Mouse (Mus musculus): ENCODE measurements around the gene Cfap161. TPM values are rescaled to one million over a fixed set of nuclear protein-coding genes. Genes with fewer than 3 reads are reported as not detected.

Cfap161 gene
- polyA plus RNA-seq (2015; fragmentation: Nextera tagmentation; extraction: Ambion mirVana): 0.32 TPM in 1 of 2 replicates, not detected in the other

DNA sequence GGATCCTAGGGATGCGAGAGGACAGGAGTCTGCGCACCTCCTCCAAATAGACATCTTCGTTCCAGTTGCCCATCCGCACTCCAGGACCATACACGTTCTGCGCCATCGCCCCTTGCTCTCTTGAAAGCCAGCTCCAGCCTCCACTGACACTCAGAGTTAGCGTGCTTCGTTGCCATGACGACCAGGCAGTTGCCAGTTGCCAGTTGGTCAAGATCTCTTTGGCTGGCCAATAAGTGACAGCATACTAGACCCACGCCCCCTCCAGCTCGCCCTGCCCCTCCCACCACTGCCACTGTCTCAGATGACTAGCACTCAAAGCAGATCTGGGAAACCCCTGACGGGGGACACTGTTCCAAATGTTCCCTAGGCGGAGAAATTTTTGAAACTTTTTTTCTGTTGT is at the start of gene Cfap161:
Gene Cfap161, minus strand, starts transcription at position 176 of the 400 bp plus-strand sequence.
- peaks cover 5% of the 10 kb centered on the region; the same call in 1 of the 2 replicates for H3K4me1 ChIP-seq
- no peak within 1 kb of the TSS for H3K4me3 ChIP-seq (replicated peaks)
- WGBS: 14% methylated on average over 14 of the region's 14 CpGs
- no peak within 1 kb of the TSS for H3K27ac ChIP-seq
- H3K9ac ChIP-seq: no peak within 1 kb of the TSS
- no peaks in the 10 kb centered on the region for H3K36me3 ChIP-seq
- ATAC-seq (ENCODE audit: insufficient read depth, low FRiP score, low read depth): peak; percentile 81
- H3K9me3 ChIP-seq: no peaks in the 10 kb centered on the region
- no peaks in the 10 kb centered on the region for H3K27me3 ChIP-seq (replicated peaks)
- no peak within 1 kb of the TSS for H3K4me2 ChIP-seq

- Histone ChIP-seq H3K36me3 (no peaks in the 10 kb centered on the region), H3K4me2 (no peak overlapping the region), H3K4me3 (replicated peaks) (no peak overlapping the region), H3K27ac (peak overlapping the region; percentile 26; the same call in 1 of the 2 replicates), H3K9me3 (no peaks in the 10 kb centered on the region), H3K27me3 (replicated peaks) (no peaks in the 10 kb centered on the region), H3K9ac (no peak overlapping the region), H3K4me1 (peaks cover 3% of the 10 kb centered on the region; the same call in 1 of the 2 replicates)
- WGBS: 49% methylated on average over 6 of the region's 6 CpGs
- no peak for ATAC-seq (ENCODE audit: insufficient read depth, low FRiP score, low read depth)
Observed at GRCm38 (mm10) chr7:83842486-83843259, 48.0 kb upstream of the Cfap161 start.

DNA sequence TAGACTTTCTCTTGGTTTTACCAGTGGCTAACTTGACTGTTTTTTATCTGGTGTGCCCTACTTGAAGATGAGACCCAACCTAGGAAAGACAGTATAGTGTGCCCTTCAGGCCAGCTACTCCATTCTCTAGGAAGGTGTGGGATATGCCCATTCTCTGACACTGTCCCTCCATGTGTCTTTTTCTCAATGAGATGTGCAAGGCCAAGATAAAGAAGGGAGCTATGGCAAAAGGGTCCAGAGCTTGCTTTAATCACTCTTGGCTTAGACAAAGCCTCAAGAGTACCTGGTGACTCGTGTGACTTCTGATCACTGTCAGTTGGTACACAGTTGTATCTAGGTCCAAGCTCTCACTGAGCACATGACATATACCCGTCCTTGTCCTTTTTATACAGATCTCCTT is 45.4 kb upstream of the Cfap161 start:
- no peaks in the 10 kb centered on the region for H3K4me1 ChIP-seq
- H3K9ac ChIP-seq: no peak overlapping the region
- no peak for ATAC-seq (ENCODE audit: insufficient read depth, low FRiP score, low read depth)
- H3K27ac ChIP-seq: no peak overlapping the region
- H3K9me3 ChIP-seq: no peaks in the 10 kb centered on the region
- no peaks in the 10 kb centered on the region for H3K27me3 ChIP-seq (replicated peaks)
- H3K4me3 ChIP-seq (replicated peaks): no peak overlapping the region
- WGBS: 77% methylated on average over 2 of the region's 2 CpGs
- no peaks in the 10 kb centered on the region for H3K36me3 ChIP-seq
- no peak overlapping the region for H3K4me2 ChIP-seq

DNA sequence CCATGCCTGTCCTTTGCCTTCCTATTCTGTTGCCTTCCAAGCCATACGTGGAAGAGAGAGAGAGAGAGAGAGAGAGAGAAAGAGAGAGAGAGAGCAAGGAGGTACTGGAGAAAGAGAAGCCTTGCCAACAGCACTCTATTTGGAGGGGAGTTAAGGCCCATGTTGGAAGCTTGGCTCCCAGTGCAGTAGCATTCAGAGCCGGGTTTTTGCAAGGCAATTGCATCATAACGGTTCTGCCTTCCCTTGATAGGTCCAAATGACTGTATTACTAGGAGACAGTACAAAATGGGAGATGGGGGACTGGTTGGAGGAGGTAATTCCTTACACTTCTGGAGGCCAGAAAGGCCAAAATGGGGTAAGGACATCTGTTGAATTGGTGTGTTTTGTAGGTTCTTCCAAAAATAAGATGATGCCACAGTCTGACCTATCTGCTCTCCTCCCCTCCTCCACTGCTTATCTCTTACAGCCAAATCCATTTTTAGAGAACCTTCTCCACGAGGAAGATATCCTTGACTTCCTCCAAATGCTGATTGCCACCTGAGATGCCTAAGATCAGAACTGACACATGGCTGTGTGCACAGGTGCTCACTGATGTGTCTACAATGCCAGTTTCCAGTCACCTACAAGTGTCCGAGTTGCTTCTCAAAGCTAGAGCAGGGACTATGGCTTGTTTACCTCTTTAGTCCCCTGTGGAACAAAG is 44.0 kb upstream of the Cfap161 start:
- Histone ChIP-seq H3K27me3 (replicated peaks) (no peaks in the 10 kb centered on the region), H3K36me3 (no peaks in the 10 kb centered on the region), H3K9ac (no peak overlapping the region), H3K4me3 (replicated peaks) (no peak overlapping the region), H3K4me1 (no peaks in the 10 kb centered on the region), H3K4me2 (no peak overlapping the region), H3K27ac (no peak overlapping the region), H3K9me3 (no peaks in the 10 kb centered on the region)
- 69% methylated on average over 5 of the region's 5 CpGs for WGBS
- no peak for ATAC-seq (ENCODE audit: insufficient read depth, low FRiP score, low read depth)

GRCm38 (mm10) chr7:83829355-83829754 is 34.7 kb upstream of the Cfap161 start:
- no peak overlapping the region for H3K4me2 ChIP-seq
- H3K9me3 ChIP-seq: no peaks in the 10 kb centered on the region
- no peak for ATAC-seq (ENCODE audit: insufficient read depth, low FRiP score, low read depth)
- H3K9ac ChIP-seq: no peak overlapping the region
- H3K4me3 ChIP-seq (replicated peaks): no peak overlapping the region
- H3K36me3 ChIP-seq: no peaks in the 10 kb centered on the region
- no peaks in the 10 kb centered on the region for H3K4me1 ChIP-seq
- 83% methylated on average over 7 of the region's 7 CpGs for WGBS
- no peak overlapping the region for H3K27ac ChIP-seq
- H3K27me3 ChIP-seq (replicated peaks): no peaks in the 10 kb centered on the region

DNA sequence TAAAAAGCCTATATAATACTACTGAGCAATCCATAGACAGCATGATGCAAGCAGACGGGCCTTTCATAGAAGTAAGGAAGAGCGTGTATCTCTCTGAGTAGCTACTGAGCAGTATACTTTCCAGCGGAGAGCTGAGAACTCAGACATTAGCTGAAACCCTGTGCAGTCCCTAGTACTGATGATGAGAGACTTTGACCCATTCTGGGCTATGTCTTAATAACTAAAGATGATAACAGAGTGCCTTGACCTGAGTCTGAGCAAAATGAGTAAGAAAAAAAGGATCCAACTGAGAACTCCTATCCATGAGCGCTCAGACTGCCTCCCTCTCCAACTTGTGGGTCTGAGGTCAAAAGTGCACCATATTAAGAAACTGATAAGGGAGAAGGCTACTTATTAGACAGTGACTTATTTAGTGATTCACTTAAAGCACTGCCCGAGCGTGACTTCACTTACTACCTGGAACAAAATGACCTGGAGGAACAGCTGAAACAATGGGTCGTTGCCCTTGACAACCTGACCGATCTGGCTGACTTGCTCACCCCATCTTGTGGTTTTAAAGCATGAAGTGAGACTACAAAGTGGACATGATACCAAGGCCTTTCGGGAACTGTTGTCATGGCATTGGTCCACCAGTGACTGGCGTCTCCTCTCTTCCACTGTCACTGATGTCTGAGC is 32.9 kb upstream of the Cfap161 start:
- no peak; the same call in 1 of the 2 replicates for ATAC-seq (ENCODE audit: insufficient read depth, low FRiP score, low read depth)
- Histone ChIP-seq H3K9ac (no peak overlapping the region), H3K27me3 (replicated peaks) (no peaks in the 10 kb centered on the region), H3K4me1 (no peaks in the 10 kb centered on the region), H3K9me3 (no peaks in the 10 kb centered on the region), H3K4me2 (no peak overlapping the region), H3K36me3 (no peaks in the 10 kb centered on the region), H3K27ac (no peak overlapping the region), H3K4me3 (replicated peaks) (no peak overlapping the region)
- WGBS: 72% methylated on average over 10 of the region's 10 CpGs

- Histone ChIP-seq H3K4me2 (no peak overlapping the region), H3K36me3 (no peaks in the 10 kb centered on the region), H3K9me3 (no peaks in the 10 kb centered on the region), H3K9ac (no peak overlapping the region), H3K4me3 (replicated peaks) (no peak overlapping the region), H3K27ac (no peak overlapping the region), H3K27me3 (replicated peaks) (no peaks in the 10 kb centered on the region), H3K4me1 (no peaks in the 10 kb centered on the region)
- 60% methylated on average over 2 of the region's 2 CpGs for WGBS
- no peak for ATAC-seq (ENCODE audit: insufficient read depth, low FRiP score, low read depth)
Observed at GRCm38 (mm10) chr7:83826808-83827207, 32.1 kb upstream of the Cfap161 start.

GRCm38 (mm10) chr7:83821951-83822350 is 27.3 kb upstream of the Cfap161 start:
- no peak overlapping the region for H3K9ac ChIP-seq
- H3K4me3 ChIP-seq (replicated peaks): no peak overlapping the region
- H3K36me3 ChIP-seq: no peaks in the 10 kb centered on the region
- no peaks in the 10 kb centered on the region for H3K9me3 ChIP-seq
- H3K4me2 ChIP-seq: no peak overlapping the region
- ATAC-seq (ENCODE audit: insufficient read depth, low FRiP score, low read depth): no peak
- 78% methylated on average over 2 of the region's 2 CpGs for WGBS
- no peak overlapping the region for H3K27ac ChIP-seq
- no peaks in the 10 kb centered on the region for H3K4me1 ChIP-seq
- H3K27me3 ChIP-seq (replicated peaks): no peaks in the 10 kb centered on the region

DNA sequence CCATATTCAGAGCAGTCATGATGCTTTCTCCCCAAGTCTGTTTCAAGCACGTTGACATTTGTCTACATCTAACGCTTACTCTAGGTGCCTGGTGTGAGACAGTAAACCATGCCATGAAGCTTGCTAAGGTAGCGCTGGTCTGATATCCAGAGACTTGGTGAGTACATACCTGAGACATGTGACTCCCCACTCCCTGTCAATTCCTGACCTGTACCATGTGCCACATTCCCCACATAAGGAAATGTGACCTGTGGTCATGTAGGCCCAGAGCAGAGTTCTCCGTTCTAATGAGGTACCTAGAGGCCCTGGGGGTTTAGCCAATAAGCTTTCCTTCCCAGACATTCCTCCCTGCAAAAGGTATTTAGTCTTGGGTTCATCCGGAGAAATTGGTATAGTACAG is 22.2 kb upstream of the Cfap161 start:
- H3K9me3 ChIP-seq: no peaks in the 10 kb centered on the region
- H3K4me1 ChIP-seq: peaks cover 10% of the 10 kb centered on the region; the same call in 1 of the 2 replicates
- H3K4me3 ChIP-seq (replicated peaks): no peak overlapping the region
- no peak overlapping the region for H3K4me2 ChIP-seq
- H3K27me3 ChIP-seq (replicated peaks): no peaks in the 10 kb centered on the region
- H3K9ac ChIP-seq: no peak overlapping the region
- no peaks in the 10 kb centered on the region for H3K36me3 ChIP-seq
- no peak for ATAC-seq (ENCODE audit: insufficient read depth, low FRiP score, low read depth)
- H3K27ac ChIP-seq: no peak overlapping the region
- 91% methylated on average over 5 of the region's 5 CpGs for WGBS

GRCm38 (mm10) chr7:83815646-83816045 is 21.0 kb upstream of the Cfap161 start:
- Histone ChIP-seq H3K4me1 (peaks cover 15% of the 10 kb centered on the region; the same call in 1 of the 2 replicates), H3K4me3 (replicated peaks) (no peak overlapping the region), H3K9ac (no peak overlapping the region), H3K27ac (no peak overlapping the region), H3K4me2 (no peak overlapping the region), H3K36me3 (no peaks in the 10 kb centered on the region), H3K9me3 (no peaks in the 10 kb centered on the region), H3K27me3 (replicated peaks) (no peaks in the 10 kb centered on the region)
- no peak for ATAC-seq (ENCODE audit: insufficient read depth, low FRiP score, low read depth)
- WGBS: 84% methylated on average over 1 of the region's 1 CpGs

GRCm38 (mm10) chr7:83813993-83814392 is 19.3 kb upstream of the Cfap161 start:
- Histone ChIP-seq H3K9ac (no peak overlapping the region), H3K4me1 (peaks cover 22% of the 10 kb centered on the region), H3K27me3 (replicated peaks) (no peaks in the 10 kb centered on the region), H3K36me3 (no peaks in the 10 kb centered on the region), H3K4me3 (replicated peaks) (no peak overlapping the region), H3K27ac (peak overlapping the region; percentile 83), H3K9me3 (no peaks in the 10 kb centered on the region), H3K4me2 (no peak overlapping the region)
- ATAC-seq (ENCODE audit: insufficient read depth, low FRiP score, low read depth): peak; percentile 38; the same call in 1 of the 2 replicates
- 29% methylated on average over 4 of the region's 4 CpGs for WGBS

GRCm38 (mm10) chr7:83813465-83813864 is 18.8 kb upstream of the Cfap161 start:
- Histone ChIP-seq H3K4me1 (peaks cover 22% of the 10 kb centered on the region), H3K27me3 (replicated peaks) (no peaks in the 10 kb centered on the region), H3K9ac (no peak overlapping the region), H3K4me2 (no peak overlapping the region), H3K27ac (peak overlapping the region; percentile 83), H3K4me3 (replicated peaks) (no peak overlapping the region), H3K36me3 (no peaks in the 10 kb centered on the region), H3K9me3 (no peaks in the 10 kb centered on the region)
- ATAC-seq (ENCODE audit: insufficient read depth, low FRiP score, low read depth): peak; percentile 32; the same call in 1 of the 2 replicates
- WGBS: 20% methylated on average over 3 of the region's 3 CpGs

Data from stomach, embryonic 15.5 days (tissue).